Mouse (Mus musculus) myocyte (in vitro differentiated cells): ENCODE data around the gene Ttll1. TPM values are rescaled to one million over a fixed set of nuclear protein-coding genes. Genes with fewer than 3 reads are reported as not detected.
"Not testable (repeated sequence)": the region's sequence is repeated elsewhere in the genome, so short reads cannot be mapped to it uniquely, and the experiment has no call there.

Source experiments
- H3K27me3 ChIP-seq: one replicate; pipeline ENCODE4 v1.6.1; 2011; ENCODE audit not compliant: control insufficient read depth, insufficient read depth, insufficient read length
- H3K36me3 ChIP-seq: one replicate; pipeline ENCODE4 v1.6.1; 2011; ENCODE audit not compliant: control insufficient read depth, insufficient read depth
- H3K4me2 ChIP-seq: one replicate; pipeline ENCODE4 v1.6.1; 2011; ENCODE audit warnings: low read depth, control low read depth
- H3K4me3 ChIP-seq: one replicate; pipeline ENCODE4 v1.5.1; 2011; ENCODE audit warnings: mild to moderate bottlenecking, control low read depth, moderate library complexity
- H3K79me2 ChIP-seq: one replicate; pipeline ENCODE4 v1.6.1; 2011; ENCODE audit not compliant: control insufficient read depth, insufficient read depth
- H3ac ChIP-seq: one replicate; pipeline ENCODE4 v1.6.1; 2011; ENCODE audit not compliant: control insufficient read depth, insufficient read length
- CEBPB ChIP-seq: IDR thresholded peaks from 2 replicates; pipeline ENCODE4 v1.6.1; 2011; ENCODE audit warnings: mild to moderate bottlenecking, moderate library complexity; ENCODE audit not compliant: poor library complexity, insufficient read depth, severe bottlenecking
- E2F4 ChIP-seq: IDR thresholded peaks from one replicate; pipeline ENCODE4 v1.6.1; 2011; ENCODE audit warnings: mild to moderate bottlenecking, control low read depth, moderate library complexity; ENCODE audit not compliant: insufficient read depth
- MAX ChIP-seq: IDR thresholded peaks from one replicate; pipeline ENCODE4 v1.6.1; 2011; ENCODE audit warnings: low read depth, mild to moderate bottlenecking, control low read depth
- MYOD1 ChIP-seq, 3 experiments: IDR thresholded peaks; one replicate each; pipeline ENCODE4 v1.6.1; 2011; ENCODE audit warnings: control low read depth in 2 of 3, low read depth in 2 of 3, mild to moderate bottlenecking in 2 of 3, moderate library complexity in 1 of 3; ENCODE audit not compliant: insufficient read length in 2 of 3, control insufficient read depth in 1 of 3
- MYOG ChIP-seq, 3 experiments: IDR thresholded peaks; one replicate each; pipeline ENCODE4 v1.6.1; 2011; ENCODE audit warnings: control low read depth in 2 of 3, low read depth in 2 of 3, mild to moderate bottlenecking in 2 of 3; ENCODE audit not compliant: insufficient read length in 2 of 3, control insufficient read depth in 1 of 3, insufficient read depth in 1 of 3
- POLR2A ChIP-seq: IDR thresholded peaks from one replicate; pipeline ENCODE4 v1.6.1; 2011; ENCODE audit warnings: low read depth, mild to moderate bottlenecking, control low read depth, moderate library complexity; ENCODE audit not compliant: insufficient read length
- POLR2AphosphoS2 ChIP-seq: IDR thresholded peaks from one replicate; pipeline ENCODE4 v1.6.1; 2011; ENCODE audit warnings: low read depth, control low read depth; ENCODE audit not compliant: insufficient read length
- REST ChIP-seq: IDR thresholded peaks from one replicate; pipeline ENCODE4 v1.6.1; 2011; ENCODE audit warnings: mild to moderate bottlenecking, control low read depth, moderate library complexity; ENCODE audit not compliant: insufficient read depth, insufficient read length
- SRF ChIP-seq: IDR thresholded peaks from one replicate; pipeline ENCODE4 v1.6.1; 2011; ENCODE audit warnings: low read depth; ENCODE audit not compliant: control insufficient read depth, insufficient read length
- TCF12 ChIP-seq: IDR thresholded peaks from one replicate; pipeline ENCODE4 v1.6.1; 2011; ENCODE audit warnings: mild to moderate bottlenecking, control low read depth; ENCODE audit not compliant: poor library complexity, insufficient read depth, severe bottlenecking
- TCF3 ChIP-seq: IDR thresholded peaks from one replicate; pipeline ENCODE4 v1.6.1; 2011; ENCODE audit warnings: low read depth, control low read depth; ENCODE audit not compliant: insufficient read length
- USF1 ChIP-seq: IDR thresholded peaks from one replicate; pipeline ENCODE4 v1.6.1; 2011; ENCODE audit warnings: low read depth, mild to moderate bottlenecking, control low read depth, moderate library complexity
- polyA plus RNA-seq: library from polyadenylated mRNA; unstranded; fragments of >200 nt; fragmentation: generic; extraction: Trizol; gene quantifications from one replicate; pipeline ENCODE4 v1.2.1, GENCODE M21; 2012; ENCODE audit warnings: missing spikeins

The Ttll1 gene
- polyA plus RNA-seq, 1 experiment, result 47.7 TPM

GRCm38 (mm10) chr15:83518215-83519048 is 7.7 kb upstream of the Ttll1 start:
- no peaks in the 10 kb centered on the region for H3K79me2 ChIP-seq
- no peak overlapping the region for H3ac ChIP-seq
- no peak overlapping the region for H3K4me2 ChIP-seq
- no peaks in the 10 kb centered on the region for H3K36me3 ChIP-seq
- H3K4me3 ChIP-seq, result no peak overlapping the region
- TF ChIP-seq CEBPB, result no peak
- TF ChIP-seq TCF3, result no peak
- no peak for TF ChIP-seq E2F4
- TF ChIP-seq TCF12, result no peak
- no peak for TF ChIP-seq MYOD1 (IDR thresholded peaks at IDR 0.05; ENCODE audit: control insufficient read depth in 1 of 3, insufficient read length in 2 of 3, low read depth in 2 of 3)
- TF ChIP-seq REST, result no peak
- no peak for TF ChIP-seq POLR2A
- no peak for TF ChIP-seq POLR2AphosphoS2
- TF ChIP-seq SRF, result no peak
- TF ChIP-seq MAX, result no peak
- no peak for TF ChIP-seq USF1
- TF ChIP-seq MYOG (IDR thresholded peaks at IDR 0.05; ENCODE audit: control insufficient read depth in 1 of 3, insufficient read depth in 1 of 3, insufficient read length in 2 of 3, low read depth in 2 of 3), result no peak
- no peaks in the 10 kb centered on the region for H3K27me3 ChIP-seq

- no peak overlapping the region for H3K4me3 ChIP-seq
- no peak overlapping the region for H3ac ChIP-seq
- no peaks in the 10 kb centered on the region for H3K36me3 ChIP-seq
- H3K79me2 ChIP-seq, result no peaks in the 10 kb centered on the region
- H3K4me2 ChIP-seq, result no peak overlapping the region
- H3K27me3 ChIP-seq, result no peaks in the 10 kb centered on the region
- no peak for TF ChIP-seq TCF12
- TF ChIP-seq CEBPB, result no peak
- TF ChIP-seq TCF3, result no peak
- TF ChIP-seq SRF, result no peak
- TF ChIP-seq MYOD1 (IDR thresholded peaks at IDR 0.05; ENCODE audit: control insufficient read depth in 1 of 3, insufficient read length in 2 of 3, low read depth in 2 of 3), result no peak
- no peak for TF ChIP-seq E2F4
- TF ChIP-seq POLR2A, result no peak
- no peak for TF ChIP-seq MAX
- TF ChIP-seq MYOG (IDR thresholded peaks at IDR 0.05; ENCODE audit: control insufficient read depth in 1 of 3, insufficient read depth in 1 of 3, insufficient read length in 2 of 3, low read depth in 2 of 3), result no peak
- no peak for TF ChIP-seq POLR2AphosphoS2
- TF ChIP-seq USF1, result no peak
Measured at GRCm38 (mm10) chr15:83515018-83515417, 4.3 kb upstream of the Ttll1 start.

- TF ChIP-seq MYOD1 (IDR thresholded peaks at IDR 0.05; ENCODE audit: control insufficient read depth in 1 of 3, insufficient read length in 2 of 3, low read depth in 2 of 3) (no peak), REST (peak; percentile 80)
- H3K36me3 ChIP-seq, result no peaks in the 10 kb centered on the region
Measured at GRCm38 (mm10) chr15:83512489-83513281, 2.0 kb upstream of the Ttll1 start.

GRCm38 (mm10) chr15:83509950-83510804 is 516 bp downstream of the Ttll1 start:
- no peaks in the 10 kb centered on the region for H3K27me3 ChIP-seq
- H3ac ChIP-seq, result peak overlapping the region; percentile 5
- no peak for TF ChIP-seq MYOG (IDR thresholded peaks at IDR 0.05; ENCODE audit: control insufficient read depth in 1 of 3, insufficient read depth in 1 of 3, insufficient read length in 2 of 3, low read depth in 2 of 3)
- no peaks in the 10 kb centered on the region for H3K79me2 ChIP-seq
- H3K4me2 ChIP-seq, result peak overlapping the region; percentile 82
- H3K4me3 ChIP-seq, result peak overlapping the region; percentile 49
- H3K36me3 ChIP-seq, result no peaks in the 10 kb centered on the region

More at GRCm38 (mm10) chr15:83512489-83513281, 2.0 kb upstream of the Ttll1 start:
- H3K27me3 ChIP-seq, result no peaks in the 10 kb centered on the region
- H3ac ChIP-seq, result no peak overlapping the region
- H3K4me2 ChIP-seq, result no peak overlapping the region
- H3K79me2 ChIP-seq, result no peaks in the 10 kb centered on the region
- H3K4me3 ChIP-seq, result no peak overlapping the region

- H3K4me2 ChIP-seq, H3K4me3 ChIP-seq, H3K79me2 ChIP-seq, H3K27me3 ChIP-seq, H3ac ChIP-seq: not testable (repeated sequence)
- H3K36me3 ChIP-seq, result peaks cover 15% of the 10 kb centered on the region
Measured at GRCm38 (mm10) chr15:83501483-83501882, 9.2 kb downstream of the Ttll1 start.
